Mouse (Mus musculus): ENCODE data around the gene Myh2.

Gene Myh2

GRCm38 (mm10) chr11:67237481-67238079 is 66.8 kb downstream of the Myh2 start, which contains the start of gene Myh4:
TSS of gene Myh4 (plus strand) at chr11:67238029.
- DNase-seq (ENCODE audit: low read depth, low spot score) = no peak

DNA sequence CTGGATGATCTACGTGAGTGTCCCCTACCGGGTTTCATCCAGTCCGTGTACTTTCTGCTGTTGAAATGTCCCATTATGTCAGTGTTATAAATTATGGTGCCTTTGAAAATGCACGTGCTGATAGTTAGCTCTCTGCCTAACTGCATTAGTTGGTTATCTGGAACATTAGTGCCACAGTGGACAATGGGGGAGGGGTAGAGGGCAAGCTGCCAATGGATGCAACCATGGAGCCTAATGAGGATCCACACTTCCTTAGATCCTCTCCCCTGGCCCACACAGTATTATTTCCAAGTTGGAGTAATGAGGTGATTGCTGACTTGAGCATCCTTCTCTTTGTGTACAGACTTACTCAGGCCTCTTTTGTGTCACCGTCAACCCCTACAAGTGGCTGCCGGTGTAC is 70.2 kb downstream of the Myh2 start:
- DNase-seq (ENCODE audit: low read depth, low spot score) = no peak

All from brain, embryonic 18.5 days (tissue).